Mouse (Mus musculus) frontal cortex, postnatal 10 days (tissue): ENCODE data around the gene Amy2a2.
"Not testable (repeated sequence)": the region's sequence is repeated elsewhere in the genome, so short reads cannot be mapped to it uniquely, and the experiment has no call there.

ENCODE experiments used
- DNase-seq, 2 experiments: peaks; one replicate each; pipeline ENCODE4 v3.0.0; 2022; ENCODE audit warnings: low spot score in 2 of 2, mixed read lengths in 1 of 2

Amy2a2 gene

DNA sequence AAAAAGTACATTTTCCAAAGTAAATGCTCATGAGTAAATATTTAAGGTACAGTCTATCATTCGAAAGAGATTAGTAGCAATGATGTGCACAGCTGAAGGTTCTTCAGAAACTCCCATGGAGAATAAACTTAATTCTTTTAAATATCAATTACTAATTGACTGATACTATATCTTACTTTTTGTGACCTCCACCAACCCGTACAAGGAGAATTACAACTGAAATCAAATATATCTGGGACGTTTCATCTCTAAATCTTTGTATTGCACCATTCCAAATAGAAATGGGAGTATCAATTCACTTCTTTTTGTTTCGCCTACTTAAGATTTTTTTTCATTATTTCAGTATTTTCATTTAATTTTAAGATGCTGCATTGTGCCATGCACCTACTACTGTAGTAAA lies at the start of gene Amy2a2:
Amy2a2 (minus strand) TSS at position 101 of the 400 bp plus-strand sequence.
- not testable (repeated sequence) for DNase-seq

DNA sequence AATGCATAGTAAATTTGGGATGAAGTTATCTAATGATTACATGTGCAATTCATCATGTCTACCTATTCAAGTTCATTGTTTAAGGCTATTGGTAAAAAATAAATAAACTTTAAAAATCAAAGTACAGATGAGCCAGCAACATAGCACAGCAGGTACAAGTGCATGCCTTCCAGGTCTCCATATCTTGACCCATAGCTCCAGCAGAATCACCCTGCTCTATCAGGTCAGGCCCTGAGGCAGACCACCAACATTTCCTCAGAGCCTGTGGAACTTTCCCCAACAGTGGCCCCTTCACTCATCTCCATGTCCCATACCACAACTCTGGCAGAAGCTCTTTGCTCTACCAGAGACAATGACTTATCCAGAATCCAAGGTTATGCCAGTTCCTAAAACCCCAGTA lies 11.0 kb downstream of the Amy2a2 start:
- not testable (repeated sequence) for DNase-seq

DNA sequence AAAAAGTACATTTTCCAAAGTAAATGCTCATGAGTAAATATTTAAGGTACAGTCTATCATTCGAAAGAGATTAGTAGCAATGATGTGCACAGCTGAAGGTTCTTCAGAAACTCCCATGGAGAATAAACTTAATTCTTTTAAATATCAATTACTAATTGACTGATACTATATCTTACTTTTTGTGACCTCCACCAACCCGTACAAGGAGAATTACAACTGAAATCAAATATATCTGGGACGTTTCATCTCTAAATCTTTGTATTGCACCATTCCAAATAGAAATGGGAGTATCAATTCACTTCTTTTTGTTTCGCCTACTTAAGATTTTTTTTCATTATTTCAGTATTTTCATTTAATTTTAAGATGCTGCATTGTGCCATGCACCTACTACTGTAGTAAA lies 32.5 kb downstream of the Amy2a2 start, which contains the start of gene Amy2a3:
Amy2a3 (minus strand) TSS at position 101 of the 400 bp plus-strand sequence.
- DNase-seq, result not testable (repeated sequence)

DNA sequence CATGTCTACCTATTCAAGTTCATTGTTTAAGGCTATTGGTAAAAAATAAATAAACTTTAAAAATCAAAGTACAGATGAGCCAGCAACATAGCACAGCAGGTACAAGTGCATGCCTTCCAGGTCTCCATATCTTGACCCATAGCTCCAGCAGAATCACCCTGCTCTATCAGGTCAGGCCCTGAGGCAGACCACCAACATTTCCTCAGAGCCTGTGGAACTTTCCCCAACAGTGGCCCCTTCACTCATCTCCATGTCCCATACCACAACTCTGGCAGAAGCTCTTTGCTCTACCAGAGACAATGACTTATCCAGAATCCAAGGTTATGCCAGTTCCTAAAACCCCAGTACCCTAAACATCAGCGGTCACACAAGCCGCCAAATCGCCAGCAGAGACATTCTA lies 43.5 kb downstream of the Amy2a2 start:
- not testable (repeated sequence) for DNase-seq
